In genomic region chr6:38032801-38033566, GRCm38 (mm10) we compare ENCODE assay signal across 17 mouse cellular contexts. TPM values are rescaled to one million over a fixed set of nuclear protein-coding genes. Genes with fewer than 3 reads are reported as not detected.
DNase-seq lines count a peak whose midpoint lies in the region; ATAC-seq and TF ChIP-seq lines count a peak whose summit lies in the region.
"Had no signal": no experiment of that assay in that cellular context is flagged by ENCODE, and none has a peak within 500 bp of the region (broad histone marks: within the 10 kb centered on the region; RNA-seq: fewer than 3 reads in every experiment).

No protein-coding gene starts in this region.

- no peaks in the 10 kb centered on the region for H3K27me3 ChIP-seq in heart, embryonic 13.5 days (replicated peaks)
- no peaks in the 10 kb centered on the region for H3K27me3 ChIP-seq in limb, embryonic 12.5 days
- H3K27me3 ChIP-seq in limb, embryonic 10.5 days (ENCODE audit: low read depth, poor library complexity, severe bottlenecking) = no peaks in the 10 kb centered on the region
- no peaks in the 10 kb centered on the region for H3K27me3 ChIP-seq in limb, embryonic 15.5 days
- H3K27me3 ChIP-seq: liver, embryonic 12.5 days; megakaryocyte, embryonic 14.5 days had no signal

- peaks cover 11% of the 10 kb centered on the region for H3K4me1 ChIP-seq in heart, embryonic 13.5 days
- peaks cover 32% of the 10 kb centered on the region for H3K4me1 ChIP-seq in limb, embryonic 12.5 days (replicated peaks)
- H3K4me1 ChIP-seq in limb, embryonic 10.5 days = peaks cover 37% of the 10 kb centered on the region
- H3K4me1 ChIP-seq in limb, embryonic 15.5 days = peaks cover 15% of the 10 kb centered on the region
- H3K4me1 ChIP-seq: liver, embryonic 12.5 days had no signal

- no peaks in the 10 kb centered on the region for H3K36me3 ChIP-seq in heart, embryonic 13.5 days
- H3K36me3 ChIP-seq in limb, embryonic 12.5 days = no peaks in the 10 kb centered on the region
- no peaks in the 10 kb centered on the region for H3K36me3 ChIP-seq in limb, embryonic 10.5 days
- no peaks in the 10 kb centered on the region for H3K36me3 ChIP-seq in limb, embryonic 15.5 days
- H3K36me3 ChIP-seq: liver, embryonic 12.5 days had no signal

- H3K27ac ChIP-seq in heart, embryonic 13.5 days (replicated peaks) = peak overlapping the region; percentile 42; the same call in 1 of the 2 replicates
- H3K27ac ChIP-seq in limb, embryonic 12.5 days = 0 out of 2 replicates have a peak overlapping the region, but pooled peaks have one; percentile 50
- H3K27ac ChIP-seq in limb, embryonic 10.5 days = no peak overlapping the region
- peak overlapping the region; percentile 70; the same call in 1 of the 2 replicates for H3K27ac ChIP-seq in limb, embryonic 15.5 days
- H3K27ac ChIP-seq in layer of hippocampus, adult 2 months = no peak overlapping the region
- H3K27ac ChIP-seq: liver, embryonic 12.5 days had no signal

- no peak overlapping the region for H3K9ac ChIP-seq in heart, embryonic 13.5 days
- H3K9ac ChIP-seq in limb, embryonic 12.5 days (replicated peaks) = no peak overlapping the region
- H3K9ac ChIP-seq in limb, embryonic 15.5 days = no peak overlapping the region
- H3K9ac ChIP-seq: liver, embryonic 12.5 days had no signal

- ATAC-seq in heart, embryonic 13.5 days (ENCODE audit: extremely low read depth, insufficient number of reproducible peaks, low FRiP score, low TSS enrichment) = no peak
- ATAC-seq in limb, embryonic 12.5 days (ENCODE audit: insufficient number of reproducible peaks, insufficient read depth, low FRiP score, low TSS enrichment, low read depth) = no peak
- ATAC-seq in limb, embryonic 15.5 days (ENCODE audit: insufficient number of reproducible peaks, low FRiP score, low TSS enrichment, low read depth) = no peak
- ATAC-seq: inflammation-experienced regulatory T-cells, adult 6 months; liver, embryonic 12.5 days had no signal

- no peak for TF ChIP-seq CTCF in layer of hippocampus, adult 2 months (conservative IDR thresholded peaks at IDR 0.05)

- H3K4me3 ChIP-seq in heart, embryonic 13.5 days = no peak overlapping the region
- H3K4me3 ChIP-seq in limb, embryonic 12.5 days (replicated peaks) = no peak overlapping the region
- no peak overlapping the region for H3K4me3 ChIP-seq in limb, embryonic 10.5 days
- H3K4me3 ChIP-seq in limb, embryonic 15.5 days = no peak overlapping the region
- no peak overlapping the region for H3K4me3 ChIP-seq in layer of hippocampus, adult 2 months
- H3K4me3 ChIP-seq: liver, embryonic 12.5 days; myocyte had no signal

- no peak overlapping the region for H3K4me2 ChIP-seq in heart, embryonic 13.5 days
- no peak overlapping the region for H3K4me2 ChIP-seq in limb, embryonic 12.5 days
- H3K4me2 ChIP-seq in limb, embryonic 15.5 days = no peak overlapping the region
- H3K4me2 ChIP-seq: liver, embryonic 12.5 days had no signal

- WGBS in heart, embryonic 13.5 days = 72% methylated on average over 5 of the region's 5 CpGs
- 61% methylated on average over 5 of the region's 5 CpGs for WGBS in limb, embryonic 12.5 days
- WGBS in limb, embryonic 10.5 days = 83% methylated on average over 5 of the region's 5 CpGs
- 55% methylated on average over 5 of the region's 5 CpGs for WGBS in limb, embryonic 15.5 days

- H3K9me3 ChIP-seq in heart, embryonic 13.5 days = no peaks in the 10 kb centered on the region
- no peaks in the 10 kb centered on the region for H3K9me3 ChIP-seq in limb, embryonic 12.5 days
- H3K9me3 ChIP-seq in limb, embryonic 10.5 days (replicated peaks) = no peaks in the 10 kb centered on the region
- H3K9me3 ChIP-seq in limb, embryonic 15.5 days = no peaks in the 10 kb centered on the region
- H3K9me3 ChIP-seq: liver, embryonic 12.5 days had no signal

- intact Hi-C loops in heart, postnatal 25 days (cut with DNase I) = no loop called here

- DNase-seq in heart, postnatal 25 days (ENCODE audit: low spot score) = no peak
- no peak for DNase-seq in limb, embryonic 10.5 days (ENCODE audit: low spot score)
- peak; percentile 30 for DNase-seq in heart, postnatal 4 days
- no peak for DNase-seq in layer of hippocampus, adult 2 months (ENCODE audit: low spot score in 2 of 2)
- no peak for DNase-seq in retina, embryonic 14.5 days (ENCODE audit: low spot score)
- DNase-seq: cerebellum, adult 11 months; gastrocnemius, postnatal 36 days had no signal

RNA-seq across cellular contexts. Expression of gene Svopl, which starts 13.8 kb away (rescaled TPM):
- polyA plus RNA-seq in heart, embryonic 13.5 days (2015; fragmentation: Nextera tagmentation; extraction: Ambion mirVana) = 0.09 and 0.17 TPM in 2 replicates
- total RNA-seq in heart, postnatal 25 days (2021) = under 1 TPM; 0.42 to 0.50 TPM
- polyA plus RNA-seq in limb, embryonic 12.5 days (2016; fragmentation: Nextera tagmentation; extraction: Ambion mirVana) = 7.5 and 8.0 TPM in 2 replicates
- 4.0 and 7.0 TPM in 2 replicates for polyA plus RNA-seq in limb, embryonic 10.5 days (2016; fragmentation: Nextera tagmentation; extraction: Ambion mirVana)
- total RNA-seq in heart, postnatal 4 days (2021) = under 1 TPM; 0.65 to 0.69 TPM
- 1.3 and 1.8 TPM in 2 replicates for polyA plus RNA-seq in limb, embryonic 15.5 days (2015; fragmentation: Nextera tagmentation; extraction: Ambion mirVana)
- total RNA-seq in layer of hippocampus, adult 2 months (2021) = under 1 TPM; 0.20 to 0.54 TPM
- total RNA-seq: common myeloid progenitor, adult 5-6 weeks; left cerebral cortex, adult 18-20 months; MEL had no signal
- polyA plus RNA-seq: myocyte had no signal

Comparison
In these comparisons a context has a peak if more than half of its experiments do, and no peak if none do; other contexts are left out.
1. H3K27ac ChIP-seq: peak in heart, embryonic 13.5 days (single experiment), limb, embryonic 12.5 days (single experiment) and limb, embryonic 15.5 days (single experiment); none in limb, embryonic 10.5 days (single experiment) and layer of hippocampus, adult 2 months (single experiment).